Mouse (Mus musculus) stomach, embryonic 14.5 days (tissue): ENCODE measurements around the gene Vmn1r230. TPM values are rescaled to one million over a fixed set of nuclear protein-coding genes. Genes with fewer than 3 reads are reported as not detected.

Source experiments
- ATAC-seq: fragments of 200-750 bp; cut with Nextera tagmentation; 2 replicates; pipeline ENCODE4 v1.8.0; 2017; ENCODE audit warnings: low read depth, moderate TSS enrichment; ENCODE audit not compliant: insufficient number of reproducible peaks, insufficient read depth, low FRiP score
- H3K27ac ChIP-seq: fragments of 300-500 bp; sonication (generic); 2 replicates; pipeline ENCODE4 v1.5.1; 2014; ENCODE audit warnings: mild to moderate bottlenecking, low read length, moderate library complexity, mixed read lengths
- H3K27me3 ChIP-seq: fragments of 300-500 bp; sonication (generic); 2 replicates; pipeline ENCODE4 v1.6.1; 2014; ENCODE audit warnings: low read length, control low read depth, mixed read lengths; ENCODE audit not compliant: control insufficient read depth, insufficient read depth
- H3K36me3 ChIP-seq: fragments of 300-500 bp; sonication (generic); 2 replicates; pipeline ENCODE4 v1.6.1; 2014; ENCODE audit warnings: mild to moderate bottlenecking, control low read depth, low read length, moderate library complexity, mixed read lengths; ENCODE audit not compliant: control insufficient read depth, insufficient read depth
- H3K4me1 ChIP-seq: fragments of 300-500 bp; sonication (generic); 2 replicates; pipeline ENCODE4 v1.6.1; 2014; ENCODE audit warnings: low read length, control low read depth, mixed read lengths; ENCODE audit not compliant: control insufficient read depth, insufficient read depth
- H3K4me2 ChIP-seq: fragments of 300-500 bp; sonication (generic); replicated peaks from 2 replicates; pipeline ENCODE4 v1.6.1; 2014; ENCODE audit warnings: low read depth, low read length, control low read depth
- H3K4me3 ChIP-seq: fragments of 300-500 bp; sonication (generic); 2 replicates; pipeline ENCODE4 v1.5.1; 2014; ENCODE audit warnings: low read depth, low read length, control low read depth
- H3K9ac ChIP-seq: fragments of 300-500 bp; sonication (generic); replicated peaks from 2 replicates; pipeline ENCODE4 v1.6.1; 2014; ENCODE audit warnings: low read depth, mild to moderate bottlenecking, control low read depth, low read length, moderate library complexity, mixed read lengths
- H3K9me3 ChIP-seq: fragments of 300-500 bp; sonication (generic); 2 replicates; pipeline ENCODE4 v1.6.1; 2016; ENCODE audit warnings: low read depth, low read length, control low read depth; ENCODE audit not compliant: control insufficient read depth
- WGBS: fragments of 180-500 bp; shearing (Covaris S2); extraction: QIAGEN DNeasy Blood & Tissue Kit; methylation state at CpG from one replicate; pipeline ENCODE4 v1.1.7; 2014; 5-methylcytosine and 5-hydroxymethylcytosine counted together
- polyA plus RNA-seq: library from polyadenylated mRNA; unstranded; fragments of >200 nt; fragmentation: Nextera tagmentation; extraction: Ambion mirVana; gene quantifications from 2 replicates; pipeline ENCODE4 v1.2.1, GENCODE M21; 2014

Vmn1r230 gene
- polyA plus RNA-seq, result not detected in 2 replicates

DNA sequence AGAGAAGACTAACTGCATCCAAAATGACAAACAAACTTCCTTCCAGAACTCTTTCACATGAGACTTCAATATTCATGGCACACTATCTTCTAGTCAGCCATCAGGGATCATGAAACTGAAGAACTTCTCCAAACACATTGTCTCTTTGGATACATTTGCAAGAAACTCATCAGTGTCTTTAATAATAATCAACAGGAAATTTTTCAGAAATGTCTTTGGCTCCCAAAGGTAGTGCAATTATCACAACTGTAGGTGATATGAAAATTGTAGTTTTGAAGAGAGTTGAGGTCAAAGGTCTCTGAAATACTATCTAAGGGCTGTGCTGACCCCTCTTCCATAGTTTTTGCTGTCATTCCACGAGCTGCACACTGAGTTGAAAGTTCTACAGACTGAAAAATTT lies at the start of gene Vmn1r230:
Gene Vmn1r230 (plus strand): TSS at position 301 of the 400 bp plus-strand sequence.
- WGBS, result 8% methylated on average over 1 of the region's 1 CpGs

GRCm38 (mm10) chr17:20811255-20811654 lies 29.0 kb upstream of the Vmn1r230 start, which contains the start of gene Vmn1r229:
TSS of gene Vmn1r229 (plus strand) at chr17:20811555.
- Histone ChIP-seq H3K4me2 (no peak within 1 kb of the TSS), H3K9me3 (no peaks in the 10 kb centered on the region), H3K27ac (no peak within 1 kb of the TSS), H3K36me3 (no peaks in the 10 kb centered on the region), H3K4me3 (no peak within 1 kb of the TSS), H3K27me3 (no peaks in the 10 kb centered on the region), H3K4me1 (no peaks in the 10 kb centered on the region), H3K9ac (no peak within 1 kb of the TSS)
- ATAC-seq, result no peak
- WGBS, result 56% methylated on average over 1 of the region's 1 CpGs

More for the DNA sequence above, at the start of gene Vmn1r230:
- Histone ChIP-seq H3K27ac (no peak within 1 kb of the TSS), H3K4me1 (no peaks in the 10 kb centered on the region), H3K9ac (no peak within 1 kb of the TSS), H3K27me3 (no peaks in the 10 kb centered on the region), H3K4me3 (no peak within 1 kb of the TSS), H3K9me3 (no peaks in the 10 kb centered on the region), H3K36me3 (no peaks in the 10 kb centered on the region), H3K4me2 (no peak within 1 kb of the TSS)
- ATAC-seq, result no peak

Other genes with a start within 250 kb of the Vmn1r230 start
- gene Vmn2r110, start 244.0 kb upstream of the Vmn1r230 start, polyA plus RNA-seq, result 0.06 TPM in 1 of 2 replicates, not detected in the other
- gene Fpr-rs3, start 215.6 kb upstream of the Vmn1r230 start, polyA plus RNA-seq, result not detected in 2 replicates
- gene Vmn1r226, start 157.6 kb upstream of the Vmn1r230 start, polyA plus RNA-seq, result not detected in 2 replicates
- gene Vmn1r227, start 110.6 kb upstream of the Vmn1r230 start, polyA plus RNA-seq, result not detected in 2 replicates
- not detected in 2 replicates for gene Vmn1r228, start 54.3 kb upstream of the Vmn1r230 start, polyA plus RNA-seq
- gene Vmn1r229, start 28.9 kb upstream of the Vmn1r230 start, polyA plus RNA-seq, result 0.03 TPM in 1 of 2 replicates, not detected in the other
- not detected in 2 replicates for gene Vmn1r231, start 64.6 kb downstream of the Vmn1r230 start, polyA plus RNA-seq
- gene Vmn1r232, start 79.3 kb downstream of the Vmn1r230 start, polyA plus RNA-seq, result not detected in 2 replicates
- 429 and 450 TPM in 2 replicates for gene Ppp2r1a, start 104.9 kb downstream of the Vmn1r230 start, polyA plus RNA-seq
- not detected in 2 replicates for gene Vmn1r233, start 156.0 kb downstream of the Vmn1r230 start, polyA plus RNA-seq
- gene Zfp160, start 168.5 kb downstream of the Vmn1r230 start, polyA plus RNA-seq, result 20.8 and 21.8 TPM in 2 replicates